Comparison of ENCODE assay signal across 8 mouse cellular contexts in genomic region chr9:50452303-50452775, GRCm38 (mm10). TPM values are rescaled to one million over a fixed set of nuclear protein-coding genes. Genes with fewer than 3 reads are reported as not detected.
DNase-seq lines count a peak whose midpoint lies in the region; ATAC-seq lines count a peak whose summit lies in the region.

No protein-coding gene starts in this region.

- H3K27me3 ChIP-seq in megakaryocyte, embryonic 14.5 days (replicated peaks) = no peaks in the 10 kb centered on the region

- peaks cover 38% of the 10 kb centered on the region for H3K4me1 ChIP-seq in megakaryocyte, embryonic 14.5 days

- no peaks in the 10 kb centered on the region for H3K9me3 ChIP-seq in megakaryocyte, embryonic 14.5 days

- peak; percentile 71 to 77 for DNase-seq in gastrocnemius, adult 8-10 months (ENCODE audit: low spot score in 2 of 2)
- peak; percentile 91 for DNase-seq in induced T-regulatory cell, adult 2 months (ENCODE audit: low read depth)
- DNase-seq in left cerebral cortex, adult 8-10 months (ENCODE audit: low spot score in 2 of 2) = peak; percentile 54 to 80
- DNase-seq in right cerebral cortex, adult 2 months (ENCODE audit: low spot score in 2 of 2) = peak; percentile 89 to 93
- DNase-seq in urinary bladder, postnatal 25 days (ENCODE audit: low spot score) = peak; percentile 88

- H3K4me3 ChIP-seq in megakaryocyte, embryonic 14.5 days (replicated peaks) = peak overlapping the region; percentile 87

- no peaks in the 10 kb centered on the region for H3K36me3 ChIP-seq in megakaryocyte, embryonic 14.5 days (replicated peaks; ENCODE audit: low read length)

- peak; percentile 66 for ATAC-seq in activated CD4-positive, CD25-positive, alpha-beta regulatory T cell, adult 4 months
- peak; percentile 86 for ATAC-seq in common myeloid progenitor, adult 5-6 weeks (replicated peaks; ENCODE audit: low read depth, poor library complexity, severe bottlenecking)

RNA-seq across cellular contexts. Expression of gene Plet1, which starts 42.0 kb away (rescaled TPM):
- polyA plus RNA-seq in activated CD4-positive, CD25-positive, alpha-beta regulatory T cell, adult 4 months (2017; shearing (Covaris generic)) = under 1 TPM in 1 of 2 experiments, not detected in 1; 0.20 TPM
- not detected in 2 replicates for total RNA-seq in common myeloid progenitor, adult 5-6 weeks (2017)
- under 1 TPM in 2 of 4 experiments, not detected in 2; 0.19 to 0.27 TPM for total RNA-seq in gastrocnemius, adult 8-10 months (2022)
- not detected for total RNA-seq in left cerebral cortex, adult 8-10 months (2022)
- not detected in 2 replicates for polyA plus RNA-seq in megakaryocyte, embryonic 14.5 days (2012; ENCODE audit: insufficient read depth, low replicate concordance)

Comparison
In these comparisons a context has a peak if more than half of its experiments do, and no peak if none do; other contexts are left out.
1. Peak in every context shown above with its lines: DNase-seq, ATAC-seq and H3K4me3 ChIP-seq.